Mouse (Mus musculus): ENCODE results near the gene Pdcd7. TPM values are rescaled to one million over a fixed set of nuclear protein-coding genes. Genes with fewer than 3 reads are reported as not detected.
"Not testable (repeated sequence)": the region's sequence is repeated elsewhere in the genome, so short reads cannot be mapped to it uniquely, and the experiment has no call there.

Gene Pdcd7
- polyA plus RNA-seq, 1 experiment from 2014 or later = 9.8 TPM

- no peak overlapping the region for H3K27ac ChIP-seq (replicated peaks)
- no peaks in the 10 kb centered on the region for H3K27me3 ChIP-seq
- H3K4me1 ChIP-seq (replicated peaks) = no peaks in the 10 kb centered on the region
- no peak overlapping the region for H3K9ac ChIP-seq
- no peak overlapping the region for H3K4me2 ChIP-seq
- ATAC-seq (ENCODE audit: low FRiP score, low read depth) = no peak
- H3K9me3 ChIP-seq = no peaks in the 10 kb centered on the region
- H3K36me3 ChIP-seq = peaks cover 83% of the 10 kb centered on the region
- H3K4me3 ChIP-seq = no peak overlapping the region
Measured at GRCm38 (mm10) chr9:65325971-65326370, 19.9 kb upstream of the Pdcd7 start.

DNA sequence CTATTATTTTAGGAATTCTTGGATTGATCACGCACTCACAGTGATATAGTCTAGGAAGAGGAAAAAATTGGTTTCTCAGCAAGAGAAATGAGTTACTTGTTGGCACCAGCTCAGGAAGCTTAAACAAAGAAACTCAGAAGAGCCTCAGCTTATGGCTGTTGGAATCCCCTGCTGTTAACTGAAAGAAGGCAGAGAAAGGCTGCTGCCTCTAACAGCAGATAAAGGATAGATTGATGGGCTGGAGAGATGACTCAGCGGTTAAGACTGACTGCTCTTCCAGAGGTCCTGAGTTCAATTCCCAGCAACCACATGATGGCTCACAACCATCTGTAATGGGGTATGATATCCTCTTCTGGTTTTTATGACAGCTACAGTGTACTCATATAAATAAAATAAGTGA, 18.5 kb upstream of the Pdcd7 start:
- Histone ChIP-seq H3K27me3 (no peaks in the 10 kb centered on the region), H3K9ac (no peak overlapping the region), H3K27ac (replicated peaks) (no peak overlapping the region), H3K4me3 (no peak overlapping the region), H3K36me3 (peaks cover 76% of the 10 kb centered on the region), H3K4me1 (replicated peaks) (no peaks in the 10 kb centered on the region), H3K9me3 (no peaks in the 10 kb centered on the region), H3K4me2 (no peak overlapping the region)
- WGBS = 87% methylated on average over 2 of the region's 2 CpGs
- ATAC-seq (ENCODE audit: low FRiP score, low read depth) = no peak

DNA sequence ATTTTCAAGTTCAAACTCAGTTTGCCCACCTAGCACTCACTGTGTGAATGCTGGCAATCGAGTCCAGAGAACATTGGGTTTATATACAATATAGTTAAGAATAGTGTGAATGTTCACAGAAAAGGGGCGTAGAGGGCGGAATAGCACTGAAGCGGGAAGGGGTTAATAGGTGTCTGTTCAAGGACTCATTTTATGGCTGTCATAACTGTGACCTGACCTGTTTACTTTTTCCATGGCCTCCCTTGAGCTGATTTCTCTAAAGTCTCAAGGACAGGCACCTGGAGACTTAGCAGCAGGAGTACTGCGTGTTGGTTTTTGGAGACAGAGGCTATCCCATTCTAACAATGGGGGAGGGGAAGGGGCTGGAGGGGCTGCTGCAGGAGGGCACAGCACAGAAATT, 11.9 kb upstream of the Pdcd7 start:
- Histone ChIP-seq H3K4me3 (no peak overlapping the region), H3K27me3 (no peaks in the 10 kb centered on the region), H3K27ac (replicated peaks) (no peak overlapping the region), H3K9ac (no peak overlapping the region), H3K9me3 (no peaks in the 10 kb centered on the region), H3K36me3 (peaks cover 19% of the 10 kb centered on the region), H3K4me1 (replicated peaks) (no peaks in the 10 kb centered on the region), H3K4me2 (no peak overlapping the region)
- WGBS = 92% methylated on average over 5 of the region's 5 CpGs
- ATAC-seq (ENCODE audit: low FRiP score, low read depth) = no peak

GRCm38 (mm10) chr9:65339146-65339545, 6.8 kb upstream of the Pdcd7 start:
- Histone ChIP-seq H3K9ac (no peak overlapping the region), H3K36me3 (no peaks in the 10 kb centered on the region), H3K9me3 (no peaks in the 10 kb centered on the region), H3K4me3 (no peak overlapping the region), H3K4me1 (replicated peaks) (no peaks in the 10 kb centered on the region), H3K27me3 (no peaks in the 10 kb centered on the region), H3K4me2 (no peak overlapping the region), H3K27ac (replicated peaks) (no peak overlapping the region)
- 80% methylated on average over 4 of the region's 4 CpGs for WGBS
- no peak for ATAC-seq (ENCODE audit: low FRiP score, low read depth)

DNA sequence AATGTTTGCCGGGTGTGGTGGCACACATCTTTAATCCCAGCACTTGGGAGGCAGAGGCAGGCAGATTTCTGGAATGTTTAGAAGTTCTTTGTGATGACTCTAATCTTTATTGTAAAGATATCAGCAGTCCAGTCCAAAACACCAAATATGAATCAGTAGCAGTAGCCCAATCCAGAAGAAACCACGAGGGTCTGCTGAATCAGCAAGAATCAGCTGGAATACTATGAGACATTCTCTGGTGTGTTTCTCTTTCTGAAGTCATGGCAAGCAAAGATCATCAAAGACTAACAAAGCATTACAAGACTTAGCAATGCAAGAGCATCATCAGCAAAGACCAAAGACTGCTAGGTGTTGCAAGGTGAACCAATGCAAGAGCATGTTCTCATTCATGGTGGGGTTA, 5.5 kb upstream of the Pdcd7 start:
- Histone ChIP-seq H3K27ac (replicated peaks) (no peak overlapping the region), H3K9me3 (no peaks in the 10 kb centered on the region), H3K4me3 (no peak overlapping the region), H3K27me3 (no peaks in the 10 kb centered on the region), H3K4me2 (no peak overlapping the region), H3K9ac (no peak overlapping the region), H3K4me1 (replicated peaks) (no peaks in the 10 kb centered on the region), H3K36me3 (no peaks in the 10 kb centered on the region)
- WGBS = 90% methylated on average over 2 of the region's 2 CpGs
- no peak for ATAC-seq (ENCODE audit: low FRiP score, low read depth)

DNA sequence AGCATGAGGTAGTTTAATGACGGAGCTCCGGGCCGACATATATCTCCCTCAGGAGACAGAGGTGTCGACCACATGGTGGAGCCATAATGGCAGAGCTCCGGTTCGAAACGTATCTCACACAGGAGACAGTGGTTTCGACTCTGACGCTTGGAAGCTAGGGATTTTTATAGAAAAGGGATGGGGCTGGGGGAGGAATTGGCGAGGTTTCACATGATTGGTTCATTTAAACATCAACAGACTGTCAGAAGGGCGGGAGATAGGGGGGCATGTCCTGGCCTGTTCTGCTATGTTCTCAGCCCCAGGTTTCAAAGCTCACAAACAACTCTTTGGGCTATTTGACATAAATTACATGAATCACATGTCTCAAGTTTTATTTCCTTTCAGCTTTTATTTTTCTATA, 465 bp upstream of the Pdcd7 start:
- Histone ChIP-seq H3K4me3 (peak overlapping the region; percentile 85), H3K4me2 (peak overlapping the region; percentile 92), H3K27ac (replicated peaks) (peak overlapping the region; percentile 94), H3K9ac (peak overlapping the region; percentile 93), H3K4me1 (replicated peaks) (peaks cover 27% of the 10 kb centered on the region)
- H3K9me3 ChIP-seq, H3K27me3 ChIP-seq, H3K36me3 ChIP-seq: not testable (repeated sequence)
- 56% methylated on average over 11 of the region's 11 CpGs for WGBS
- peak; percentile 38; the same call in 1 of the 2 replicates for ATAC-seq (ENCODE audit: low FRiP score, low read depth)

- peak overlapping the region; percentile 92 for H3K4me2 ChIP-seq
- peak overlapping the region; percentile 85 for H3K4me3 ChIP-seq
- peak overlapping the region; percentile 94 for H3K27ac ChIP-seq (replicated peaks)
- H3K4me1 ChIP-seq (replicated peaks) = peaks cover 30% of the 10 kb centered on the region
- no peaks in the 10 kb centered on the region for H3K36me3 ChIP-seq
- peak; percentile 68 for ATAC-seq (ENCODE audit: low FRiP score, low read depth)
- no peaks in the 10 kb centered on the region for H3K9me3 ChIP-seq
- peak overlapping the region; percentile 93 for H3K9ac ChIP-seq
- H3K27me3 ChIP-seq = no peaks in the 10 kb centered on the region
- under 1% methylated on average over 68 of the region's 77 CpGs for WGBS
Measured at GRCm38 (mm10) chr9:65346476-65347111, 690 bp downstream of the Pdcd7 start.

DNA sequence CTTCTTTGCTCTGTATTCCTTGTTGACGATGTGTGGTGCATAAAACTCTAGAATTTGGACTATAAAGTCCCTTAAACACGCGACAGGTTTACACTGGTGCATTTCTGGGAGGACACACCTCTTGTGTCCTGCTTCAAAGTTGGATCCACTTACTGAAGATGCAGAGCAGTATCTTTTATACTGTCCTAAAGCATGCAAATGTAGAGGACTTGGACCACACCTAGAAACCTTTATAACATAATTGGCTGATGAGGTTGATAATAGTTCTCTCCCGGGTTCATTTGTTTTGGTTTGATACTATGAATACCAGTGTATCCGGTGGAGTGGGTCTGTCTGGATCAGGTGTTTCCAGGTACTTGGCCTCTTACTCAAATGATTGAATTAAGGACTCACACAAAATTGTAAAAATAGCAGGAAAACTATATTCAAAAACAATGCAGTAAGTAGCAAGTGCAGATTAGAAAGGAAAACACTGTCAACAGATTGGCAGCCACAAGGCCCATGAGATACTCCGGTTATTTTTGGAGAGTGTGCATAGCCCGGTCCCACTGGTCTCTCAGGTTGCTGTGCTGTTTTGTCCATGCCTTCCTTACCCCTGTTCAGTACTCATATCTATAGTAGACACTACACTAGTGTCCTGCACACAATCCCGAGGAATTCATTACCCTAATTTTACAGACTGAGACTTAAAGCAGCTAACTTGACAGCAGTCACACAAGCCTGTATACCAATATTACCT, 1.4 kb downstream of the Pdcd7 start:
- H3K4me1 ChIP-seq (replicated peaks) = peaks cover 30% of the 10 kb centered on the region
- no peaks in the 10 kb centered on the region for H3K9me3 ChIP-seq
- H3K27ac ChIP-seq (replicated peaks) = no peak overlapping the region
- H3K4me3 ChIP-seq = peak overlapping the region; percentile 85
- no peak for ATAC-seq (ENCODE audit: low FRiP score, low read depth)
- H3K4me2 ChIP-seq = peak overlapping the region; percentile 92
- H3K36me3 ChIP-seq = no peaks in the 10 kb centered on the region
- no peaks in the 10 kb centered on the region for H3K27me3 ChIP-seq
- WGBS = 48% methylated on average over 8 of the region's 8 CpGs
- peak overlapping the region; percentile 93 for H3K9ac ChIP-seq

DNA sequence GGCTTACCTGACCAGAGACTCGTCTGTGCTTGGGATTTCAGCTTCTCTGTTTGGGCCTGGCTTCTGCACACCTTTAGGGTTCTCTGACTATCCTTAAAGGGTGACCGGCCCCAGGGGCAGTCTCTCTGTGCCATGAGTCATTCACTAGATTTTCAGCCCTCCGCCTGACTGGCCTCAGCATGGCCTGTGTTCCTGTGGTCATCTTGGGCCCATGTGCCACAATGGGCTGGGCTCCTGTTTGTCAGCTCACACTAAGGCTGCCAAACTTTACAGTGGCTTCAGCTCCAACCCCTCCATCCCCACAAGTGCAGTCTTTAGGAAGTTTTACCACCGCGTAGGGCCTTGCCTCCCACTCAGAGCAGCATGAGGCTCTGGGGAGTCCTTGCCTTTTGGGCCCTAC, 7.3 kb downstream of the Pdcd7 start:
- Histone ChIP-seq H3K9ac (no peak overlapping the region), H3K4me3 (no peak overlapping the region), H3K36me3 (peaks cover 36% of the 10 kb centered on the region), H3K27me3 (no peaks in the 10 kb centered on the region), H3K4me1 (replicated peaks) (peaks cover 15% of the 10 kb centered on the region), H3K27ac (replicated peaks) (no peak overlapping the region), H3K9me3 (no peaks in the 10 kb centered on the region), H3K4me2 (no peak overlapping the region)
- WGBS = 91% methylated on average over 5 of the region's 5 CpGs
- ATAC-seq (ENCODE audit: low FRiP score, low read depth) = no peak

- no peak for ATAC-seq (ENCODE audit: low FRiP score, low read depth)
- H3K36me3 ChIP-seq = peaks cover 65% of the 10 kb centered on the region
- no peak overlapping the region for H3K4me2 ChIP-seq
- H3K4me1 ChIP-seq (replicated peaks) = no peaks in the 10 kb centered on the region
- no peak overlapping the region for H3K4me3 ChIP-seq
- H3K27ac ChIP-seq (replicated peaks) = no peak overlapping the region
- no peaks in the 10 kb centered on the region for H3K27me3 ChIP-seq
- H3K9ac ChIP-seq = no peak overlapping the region
- H3K9me3 ChIP-seq = no peaks in the 10 kb centered on the region
- 87% methylated on average over 7 of the region's 7 CpGs for WGBS
Measured at GRCm38 (mm10) chr9:65356561-65356960, 10.7 kb downstream of the Pdcd7 start.

DNA sequence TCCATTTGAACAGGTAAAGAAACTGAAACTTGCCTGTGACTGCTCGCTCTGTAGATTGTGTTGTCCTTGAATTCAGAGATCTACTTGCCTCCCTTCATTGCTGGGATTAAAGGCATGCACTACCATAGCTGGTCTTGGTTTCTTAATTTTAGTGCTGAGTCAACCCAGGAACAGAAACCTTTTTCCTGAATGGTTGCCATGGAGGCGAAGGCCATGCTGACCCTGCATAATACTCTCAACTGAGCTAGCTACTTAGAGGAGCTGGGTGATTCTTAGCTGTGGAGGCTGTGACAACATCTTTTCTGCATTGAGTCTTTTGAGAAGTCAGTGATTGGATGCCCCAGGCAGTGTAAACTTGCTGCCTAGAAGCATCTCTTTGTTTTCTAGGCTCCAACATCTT, 11.1 kb downstream of the Pdcd7 start:
- H3K9me3 ChIP-seq = no peaks in the 10 kb centered on the region
- H3K27me3 ChIP-seq = no peaks in the 10 kb centered on the region
- no peak overlapping the region for H3K9ac ChIP-seq
- H3K36me3 ChIP-seq = peaks cover 66% of the 10 kb centered on the region
- H3K27ac ChIP-seq (replicated peaks) = no peak overlapping the region
- no peaks in the 10 kb centered on the region for H3K4me1 ChIP-seq (replicated peaks)
- no peak for ATAC-seq (ENCODE audit: low FRiP score, low read depth)
- 87% methylated on average over 2 of the region's 2 CpGs for WGBS
- H3K4me2 ChIP-seq = no peak overlapping the region
- H3K4me3 ChIP-seq = no peak overlapping the region

- Histone ChIP-seq H3K27ac (replicated peaks) (no peak overlapping the region), H3K36me3 (peaks cover 66% of the 10 kb centered on the region), H3K27me3 (no peaks in the 10 kb centered on the region), H3K4me2 (no peak overlapping the region), H3K9me3 (no peaks in the 10 kb centered on the region), H3K4me1 (replicated peaks) (no peaks in the 10 kb centered on the region), H3K9ac (no peak overlapping the region), H3K4me3 (no peak overlapping the region)
- no peak for ATAC-seq (ENCODE audit: low FRiP score, low read depth)
- 90% methylated on average over 1 of the region's 1 CpGs for WGBS
Measured at GRCm38 (mm10) chr9:65358956-65359480, 13.1 kb downstream of the Pdcd7 start.

Data from hindbrain, embryonic 15.5 days (tissue).